Mouse (Mus musculus): ENCODE measurements at regions not wholly inside any gene's neighbourhood (a gene's known extent, or its start where the extent isn't known, plus 50 kb on each side); places are given as distances from the start of the nearest gene placed in this dataset.

DNA sequence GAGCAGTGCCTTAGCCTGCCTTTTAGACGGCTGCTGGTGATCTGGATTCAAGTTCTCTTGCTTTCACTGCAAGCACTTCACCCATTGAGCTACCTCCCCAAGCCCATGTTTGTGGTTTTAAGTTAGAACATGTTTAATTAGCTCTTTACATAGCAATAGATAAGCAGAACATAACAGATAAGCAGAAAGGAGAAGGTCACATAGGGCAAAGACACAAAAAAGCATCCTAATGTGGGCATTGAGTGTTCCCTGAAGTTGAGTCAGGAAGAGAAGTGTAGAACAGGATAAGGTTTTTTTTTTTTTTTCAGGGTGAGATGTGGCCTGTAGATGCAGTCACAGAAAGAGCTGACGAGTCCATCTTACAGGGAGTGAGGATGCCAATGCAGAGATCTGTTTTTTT is 552.5 kb downstream of the Diaph3 start:
- TF ChIP-seq CTCF (IDR thresholded peaks at IDR 0.05; ENCODE audit: low read depth) (no peak), EP300 (optimal IDR thresholded peaks at IDR 0.05) (no peak)
